Mouse (Mus musculus) thymus, postnatal 36 days (tissue): ENCODE results near the gene Ear10.
A peak's percentile ranks its signal among the peaks of the same experiment; 100 is the strongest.
"Not testable (repeated sequence)": the region's sequence is repeated elsewhere in the genome, so short reads cannot be mapped to it uniquely, and the experiment has no call there.

ENCODE experiments used
- DNase-seq, 2 experiments: peaks; one replicate each; pipeline ENCODE4 v3.0.0; 2022; ENCODE audit warnings: mixed read lengths in 2 of 2

The Ear10 gene

GRCm38 (mm10) chr14:43923459-43923858, at the start of gene Ear10:
Gene Ear10 (minus strand): TSS chr14:43923559.
- DNase-seq = not testable (repeated sequence)

- DNase-seq = not testable (repeated sequence)
Measured at GRCm38 (mm10) chr14:43956769-43957168, 33.4 kb upstream of the Ear10 start, which contains the start of gene Ang5. Gene Ang5 (plus strand): TSS chr14:43957069.

- DNase-seq = not testable (repeated sequence)
Measured at GRCm38 (mm10) chr14:43955074-43955473, 31.7 kb upstream of the Ear10 start.

GRCm38 (mm10) chr14:43953382-43953781, 30.0 kb upstream of the Ear10 start:
- not testable (repeated sequence) for DNase-seq

- not testable (repeated sequence) for DNase-seq
Measured at GRCm38 (mm10) chr14:43933399-43933798, 10.0 kb upstream of the Ear10 start.

GRCm38 (mm10) chr14:43932991-43933390, 9.6 kb upstream of the Ear10 start:
- DNase-seq = peak; percentile 3

- DNase-seq = not testable (repeated sequence)
Measured at GRCm38 (mm10) chr14:43925404-43925950, 2.1 kb upstream of the Ear10 start.

GRCm38 (mm10) chr14:43924688-43925403, 1.5 kb upstream of the Ear10 start, which contains the start of gene Gm8113:
Gene Gm8113 (plus strand): TSS chr14:43925390.
- peak; percentile 32 to 35 for DNase-seq

- not testable (repeated sequence) for DNase-seq
Measured at GRCm38 (mm10) chr14:43918214-43918613, 5.1 kb downstream of the Ear10 start.

- not testable (repeated sequence) for DNase-seq
Measured at GRCm38 (mm10) chr14:43898577-43898976, 24.8 kb downstream of the Ear10 start.

- not testable (repeated sequence) for DNase-seq
Measured at GRCm38 (mm10) chr14:43895357-43895756, 28.0 kb downstream of the Ear10 start.

- DNase-seq = not testable (repeated sequence)
Measured at GRCm38 (mm10) chr14:43891288-43891687, 32.1 kb downstream of the Ear10 start.

- DNase-seq = not testable (repeated sequence)
Measured at GRCm38 (mm10) chr14:43886235-43886634, 37.1 kb downstream of the Ear10 start.

- not testable (repeated sequence) for DNase-seq
Measured at GRCm38 (mm10) chr14:43879966-43880545, 43.3 kb downstream of the Ear10 start.

- DNase-seq = not testable (repeated sequence)
Measured at GRCm38 (mm10) chr14:43877789-43878188, 45.6 kb downstream of the Ear10 start.

- not testable (repeated sequence) for DNase-seq
Measured at GRCm38 (mm10) chr14:43875417-43875816, 47.9 kb downstream of the Ear10 start, which contains the start of gene Ear1. Gene Ear1 (minus strand): TSS chr14:43875517.

GRCm38 (mm10) chr14:43874862-43875261, 48.5 kb downstream of the Ear10 start:
- DNase-seq = not testable (repeated sequence)
